Mouse (Mus musculus) megakaryocyte, embryonic 14.5 days (primary cell): ENCODE data around the gene Rin2.

Source experiments
- FLI1 ChIP-seq: IDR thresholded peaks from 2 replicates; pipeline ENCODE4 v1.6.1; 2012; ENCODE audit warnings: low read length, inconsistent platforms, mixed read lengths
- GATA1 ChIP-seq: IDR thresholded peaks from 3 replicates; pipeline ENCODE4 v1.6.1; 2012; ENCODE audit warnings: mixed read lengths, low read length, inconsistent platforms, borderline replicate concordance

- no peak for TF ChIP-seq GATA1
- TF ChIP-seq FLI1, result no peak
These were observed 55.9 kb downstream of the Rin2 start for GRCm38 (mm10) chr2:145730905-145731304.
